Mouse (Mus musculus) small intestine, adult 2 months (tissue): ENCODE results near the gene Adcy5.

Experiments used
- CTCF ChIP-seq: fragments of 200-500 bp; IDR thresholded peaks from 2 replicates; pipeline ENCODE4 v1.5.1; 2012; ENCODE audit warnings: low read depth, mild to moderate bottlenecking, control low read depth, inconsistent platforms, low read length, moderate library complexity, mixed read lengths; ENCODE audit not compliant: insufficient replicate concordance, insufficient read length; ENCODE audit errors: extremely low read depth
- POLR2A ChIP-seq: fragments of 200-500 bp; IDR thresholded peaks from 2 replicates; pipeline ENCODE4 v1.6.1; 2012; ENCODE audit warnings: low read depth, mild to moderate bottlenecking, control low read depth, inconsistent platforms, low read length, moderate library complexity

DNA sequence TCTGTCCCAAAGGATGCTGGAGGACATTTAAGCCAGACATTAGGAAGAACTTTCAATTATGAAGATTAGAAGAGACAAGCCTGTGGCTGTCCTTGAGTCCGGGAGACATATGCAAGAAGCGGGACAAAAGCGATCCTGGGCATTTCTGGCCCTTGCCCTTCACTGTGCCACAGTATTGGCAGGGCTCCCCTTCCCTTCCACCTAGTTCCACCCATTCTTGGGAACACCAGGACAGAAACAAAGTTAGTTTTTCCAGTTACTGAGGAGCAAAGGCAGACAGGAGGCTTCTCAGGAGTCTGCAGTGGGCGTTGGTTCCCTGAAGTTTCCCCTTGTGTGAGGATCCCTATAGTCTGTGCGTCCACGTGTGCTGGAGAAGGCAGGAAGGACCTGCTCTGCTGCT, 51.7 kb downstream of the Adcy5 start:
- TF ChIP-seq POLR2A = no peak
- TF ChIP-seq CTCF = no peak
